Mouse (Mus musculus) stomach, embryonic 14.5 days (tissue): ENCODE measurements at regions not wholly inside any gene's neighbourhood (a gene's known extent, or its start where the extent isn't known, plus 50 kb on each side); places are given as distances from the start of the nearest gene placed in this dataset.

Source experiments
- ATAC-seq: fragments of 200-750 bp; cut with Nextera tagmentation; 2 replicates; pipeline ENCODE4 v1.8.0; 2017; ENCODE audit warnings: low read depth, moderate TSS enrichment; ENCODE audit not compliant: insufficient number of reproducible peaks, insufficient read depth, low FRiP score
- H3K27ac ChIP-seq: fragments of 300-500 bp; sonication (generic); 2 replicates; pipeline ENCODE4 v1.5.1; 2014; ENCODE audit warnings: mild to moderate bottlenecking, low read length, moderate library complexity, mixed read lengths
- H3K27me3 ChIP-seq: fragments of 300-500 bp; sonication (generic); 2 replicates; pipeline ENCODE4 v1.6.1; 2014; ENCODE audit warnings: low read length, control low read depth, mixed read lengths; ENCODE audit not compliant: control insufficient read depth, insufficient read depth
- H3K36me3 ChIP-seq: fragments of 300-500 bp; sonication (generic); 2 replicates; pipeline ENCODE4 v1.6.1; 2014; ENCODE audit warnings: mild to moderate bottlenecking, control low read depth, low read length, moderate library complexity, mixed read lengths; ENCODE audit not compliant: control insufficient read depth, insufficient read depth
- H3K4me1 ChIP-seq: fragments of 300-500 bp; sonication (generic); 2 replicates; pipeline ENCODE4 v1.6.1; 2014; ENCODE audit warnings: low read length, control low read depth, mixed read lengths; ENCODE audit not compliant: control insufficient read depth, insufficient read depth
- H3K4me2 ChIP-seq: fragments of 300-500 bp; sonication (generic); replicated peaks from 2 replicates; pipeline ENCODE4 v1.6.1; 2014; ENCODE audit warnings: low read depth, low read length, control low read depth
- H3K4me3 ChIP-seq: fragments of 300-500 bp; sonication (generic); 2 replicates; pipeline ENCODE4 v1.5.1; 2014; ENCODE audit warnings: low read depth, low read length, control low read depth
- H3K9ac ChIP-seq: fragments of 300-500 bp; sonication (generic); replicated peaks from 2 replicates; pipeline ENCODE4 v1.6.1; 2014; ENCODE audit warnings: low read depth, mild to moderate bottlenecking, control low read depth, low read length, moderate library complexity, mixed read lengths
- H3K9me3 ChIP-seq: fragments of 300-500 bp; sonication (generic); 2 replicates; pipeline ENCODE4 v1.6.1; 2016; ENCODE audit warnings: low read depth, low read length, control low read depth; ENCODE audit not compliant: control insufficient read depth
- WGBS: fragments of 180-500 bp; shearing (Covaris S2); extraction: QIAGEN DNeasy Blood & Tissue Kit; methylation state at CpG from one replicate; pipeline ENCODE4 v1.1.7; 2014; 5-methylcytosine and 5-hydroxymethylcytosine counted together

DNA sequence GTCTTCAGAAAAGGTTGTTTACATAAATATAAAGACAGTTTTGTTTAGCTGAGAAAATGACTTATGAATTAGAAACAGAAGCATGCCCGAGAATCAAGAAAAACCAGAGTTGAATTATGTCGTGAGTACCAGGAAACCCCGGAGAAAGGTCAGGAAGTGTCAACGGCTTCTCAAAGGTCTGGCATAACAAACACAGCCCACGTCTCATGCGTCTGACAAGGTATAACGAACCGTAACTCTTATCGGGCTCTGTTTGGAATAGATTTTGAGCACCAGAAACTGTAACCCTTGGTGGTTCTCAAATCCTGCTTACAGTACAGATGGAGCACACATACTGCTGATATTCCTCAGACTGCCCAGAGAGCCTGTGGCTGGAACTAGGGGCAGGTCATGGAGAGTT, 260.9 kb upstream of the Arglu1 start:
- Histone ChIP-seq H3K9me3 (no peaks in the 10 kb centered on the region; the same call in 1 of the 2 replicates), H3K36me3 (no peaks in the 10 kb centered on the region), H3K27me3 (no peaks in the 10 kb centered on the region), H3K9ac (no peak overlapping the region), H3K4me1 (peaks cover 11% of the 10 kb centered on the region; the same call in 1 of the 2 replicates), H3K4me3 (no peak overlapping the region), H3K27ac (no peak overlapping the region), H3K4me2 (no peak overlapping the region)
- WGBS, result 13% methylated on average over 9 of the region's 9 CpGs
- peak; percentile 49; the same call in 1 of the 2 replicates for ATAC-seq

DNA sequence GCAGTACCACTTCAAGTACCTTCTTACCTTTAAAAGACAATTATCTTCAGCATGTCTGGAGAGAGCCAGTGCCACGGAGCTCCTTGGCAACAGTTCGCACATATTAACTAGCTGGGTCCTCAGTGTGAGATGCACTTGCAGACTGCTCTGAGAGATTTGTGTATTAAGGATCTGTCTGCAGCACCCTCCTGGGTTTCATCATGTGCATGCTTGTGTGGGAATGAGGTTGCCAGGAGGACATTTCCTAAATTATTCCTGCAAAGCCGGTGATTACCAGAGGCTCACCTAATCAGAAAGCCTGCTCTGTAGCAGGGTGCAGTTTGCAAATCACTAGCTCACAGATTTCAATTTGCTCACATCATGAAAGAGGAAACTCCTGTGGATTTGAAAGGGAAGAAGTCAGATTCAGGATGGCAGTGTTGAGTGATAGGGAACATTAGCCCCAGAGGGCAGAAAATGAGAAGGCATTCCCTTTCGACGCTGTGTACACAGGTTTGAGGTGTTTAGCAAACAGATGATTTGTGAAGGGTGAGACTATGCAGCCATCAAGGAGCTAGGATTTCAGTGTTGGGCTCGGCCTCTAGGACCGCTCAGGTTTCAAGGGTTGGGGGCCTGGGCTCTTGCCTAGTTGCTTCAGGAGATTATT, 257.3 kb upstream of the Arglu1 start:
- Histone ChIP-seq H3K27ac (no peak overlapping the region), H3K9me3 (no peaks in the 10 kb centered on the region), H3K36me3 (no peaks in the 10 kb centered on the region), H3K4me1 (peaks cover 11% of the 10 kb centered on the region; the same call in 1 of the 2 replicates), H3K27me3 (no peaks in the 10 kb centered on the region), H3K4me3 (no peak overlapping the region), H3K9ac (no peak overlapping the region), H3K4me2 (no peak overlapping the region)
- ATAC-seq, result no peak
- 20% methylated on average over 7 of the region's 7 CpGs for WGBS

DNA sequence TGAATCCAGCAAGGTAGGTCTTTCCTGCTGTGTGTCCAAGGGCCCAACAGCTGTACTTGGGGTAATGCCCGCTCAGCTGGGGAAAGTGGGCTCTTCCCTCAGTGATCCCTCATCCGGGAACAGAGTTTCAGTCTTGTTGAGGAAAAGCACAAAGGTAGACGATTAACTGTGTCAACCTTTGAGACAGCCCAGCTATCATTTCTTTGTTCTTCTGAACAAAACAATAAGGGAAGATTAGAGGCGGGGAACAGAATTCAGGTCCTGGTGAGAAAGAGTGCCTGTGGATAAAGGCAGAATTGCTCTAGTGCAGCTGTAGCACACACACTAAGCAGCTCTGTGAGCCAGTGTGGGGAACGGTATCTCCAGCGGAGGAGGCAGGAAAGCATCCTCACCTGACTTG, 252.7 kb upstream of the Arglu1 start:
- H3K27ac ChIP-seq, result no peak overlapping the region
- no peak overlapping the region for H3K9ac ChIP-seq
- H3K4me1 ChIP-seq, result peaks cover 6% of the 10 kb centered on the region; the same call in 1 of the 2 replicates
- no peak overlapping the region for H3K4me2 ChIP-seq
- no peaks in the 10 kb centered on the region for H3K36me3 ChIP-seq
- no peak overlapping the region for H3K4me3 ChIP-seq
- no peaks in the 10 kb centered on the region for H3K9me3 ChIP-seq
- no peak for ATAC-seq
- WGBS, result 78% methylated on average over 6 of the region's 6 CpGs
- H3K27me3 ChIP-seq, result no peaks in the 10 kb centered on the region

DNA sequence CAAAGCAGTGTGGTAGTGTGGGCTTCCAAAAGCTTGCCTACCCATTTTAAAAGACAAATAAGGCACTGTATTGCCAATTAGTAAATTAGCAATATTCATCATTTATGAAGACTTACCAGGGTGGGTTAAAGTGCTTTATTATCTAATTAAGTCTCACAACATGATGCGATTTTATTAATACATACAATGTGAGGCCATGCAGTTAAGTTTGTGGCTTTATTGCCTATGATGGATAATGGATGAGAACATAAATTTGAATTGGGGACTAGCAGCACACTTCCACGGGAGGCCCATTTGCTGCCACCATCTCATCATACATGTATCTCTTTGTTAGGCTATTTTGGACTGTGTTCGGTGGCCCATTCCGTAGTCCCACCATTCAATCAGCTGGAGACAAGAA, 250.6 kb upstream of the Arglu1 start:
- H3K27ac ChIP-seq, result no peak overlapping the region
- no peaks in the 10 kb centered on the region for H3K36me3 ChIP-seq
- no peaks in the 10 kb centered on the region for H3K4me1 ChIP-seq
- no peak overlapping the region for H3K9ac ChIP-seq
- ATAC-seq, result no peak
- no peak overlapping the region for H3K4me3 ChIP-seq
- H3K27me3 ChIP-seq, result no peaks in the 10 kb centered on the region
- H3K9me3 ChIP-seq, result no peaks in the 10 kb centered on the region
- no peak overlapping the region for H3K4me2 ChIP-seq
- WGBS, result 91% methylated on average over 4 of the region's 4 CpGs

DNA sequence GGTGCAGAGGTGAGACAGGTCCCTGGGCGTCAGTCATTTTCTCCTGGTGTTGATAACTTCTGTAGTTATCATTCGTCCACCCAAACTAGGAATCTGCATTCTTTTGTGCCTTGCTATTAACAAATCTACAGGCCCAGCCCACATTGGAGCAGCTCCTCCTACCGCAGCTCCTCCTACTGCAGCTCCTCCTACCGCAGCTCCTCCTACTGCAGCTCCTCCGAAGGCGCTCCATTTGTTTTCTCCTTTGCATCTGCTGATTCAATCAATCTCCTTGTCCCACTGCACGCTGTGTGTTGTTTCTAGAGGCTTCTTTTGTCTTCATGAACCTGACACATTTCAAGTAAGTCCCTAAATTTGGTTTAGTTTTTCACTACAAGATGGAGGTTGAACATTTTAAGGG, 248.2 kb upstream of the Arglu1 start:
- no peaks in the 10 kb centered on the region for H3K27me3 ChIP-seq
- H3K9ac ChIP-seq, result no peak overlapping the region
- no peaks in the 10 kb centered on the region for H3K36me3 ChIP-seq
- no peak overlapping the region for H3K27ac ChIP-seq
- no peak overlapping the region for H3K4me3 ChIP-seq
- H3K9me3 ChIP-seq, result no peaks in the 10 kb centered on the region
- WGBS, result 78% methylated on average over 7 of the region's 7 CpGs
- no peaks in the 10 kb centered on the region for H3K4me1 ChIP-seq
- no peak overlapping the region for H3K4me2 ChIP-seq
- no peak for ATAC-seq

DNA sequence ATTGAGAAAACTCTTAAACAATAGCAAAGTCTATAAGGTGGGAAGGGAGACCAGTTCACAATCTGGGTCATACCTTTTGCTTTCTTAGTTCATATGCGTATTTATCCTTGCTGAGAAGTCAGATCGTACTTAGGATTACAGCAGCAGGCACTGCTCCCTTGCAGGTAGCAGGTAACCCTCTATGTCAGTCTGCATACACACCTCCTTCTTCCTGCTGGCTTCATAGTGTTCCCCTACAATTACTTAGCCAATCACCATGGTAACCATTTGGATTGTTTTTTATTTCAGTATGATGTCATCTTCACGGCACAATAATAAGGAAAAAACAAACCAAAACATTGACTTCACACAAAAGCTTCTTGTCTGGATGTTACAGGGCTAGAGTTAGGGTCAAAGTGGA, 242.1 kb upstream of the Arglu1 start:
- ATAC-seq, result no peak
- Histone ChIP-seq H3K4me1 (no peaks in the 10 kb centered on the region), H3K9me3 (no peaks in the 10 kb centered on the region), H3K4me2 (no peak overlapping the region), H3K9ac (no peak overlapping the region), H3K27me3 (no peaks in the 10 kb centered on the region), H3K27ac (no peak overlapping the region), H3K4me3 (no peak overlapping the region), H3K36me3 (no peaks in the 10 kb centered on the region)
- 81% methylated on average over 3 of the region's 3 CpGs for WGBS

DNA sequence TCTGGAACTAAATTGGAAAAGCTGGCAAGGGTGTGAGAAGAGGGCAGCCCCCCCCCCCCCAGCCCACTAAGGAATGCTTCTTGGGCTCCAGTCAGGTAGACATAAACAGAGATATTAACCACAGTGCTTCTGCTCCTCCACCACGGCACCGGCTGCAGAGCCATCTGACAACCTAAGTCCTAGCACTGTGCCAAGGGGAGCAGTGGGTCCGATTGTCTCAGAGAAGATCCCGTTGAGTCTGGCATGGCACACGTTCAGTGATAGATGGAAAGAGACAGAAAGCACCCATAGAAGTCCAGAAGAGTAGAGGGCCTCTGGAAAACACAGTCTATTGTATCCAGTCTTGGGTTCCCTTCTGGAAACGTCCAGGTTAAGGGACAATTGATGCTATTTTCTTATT, 241.4 kb upstream of the Arglu1 start:
- Histone ChIP-seq H3K4me3 (no peak overlapping the region), H3K9ac (no peak overlapping the region), H3K36me3 (no peaks in the 10 kb centered on the region), H3K9me3 (no peaks in the 10 kb centered on the region), H3K4me2 (no peak overlapping the region), H3K27me3 (no peaks in the 10 kb centered on the region), H3K27ac (no peak overlapping the region), H3K4me1 (no peaks in the 10 kb centered on the region)
- 58% methylated on average over 6 of the region's 6 CpGs for WGBS
- ATAC-seq, result no peak

DNA sequence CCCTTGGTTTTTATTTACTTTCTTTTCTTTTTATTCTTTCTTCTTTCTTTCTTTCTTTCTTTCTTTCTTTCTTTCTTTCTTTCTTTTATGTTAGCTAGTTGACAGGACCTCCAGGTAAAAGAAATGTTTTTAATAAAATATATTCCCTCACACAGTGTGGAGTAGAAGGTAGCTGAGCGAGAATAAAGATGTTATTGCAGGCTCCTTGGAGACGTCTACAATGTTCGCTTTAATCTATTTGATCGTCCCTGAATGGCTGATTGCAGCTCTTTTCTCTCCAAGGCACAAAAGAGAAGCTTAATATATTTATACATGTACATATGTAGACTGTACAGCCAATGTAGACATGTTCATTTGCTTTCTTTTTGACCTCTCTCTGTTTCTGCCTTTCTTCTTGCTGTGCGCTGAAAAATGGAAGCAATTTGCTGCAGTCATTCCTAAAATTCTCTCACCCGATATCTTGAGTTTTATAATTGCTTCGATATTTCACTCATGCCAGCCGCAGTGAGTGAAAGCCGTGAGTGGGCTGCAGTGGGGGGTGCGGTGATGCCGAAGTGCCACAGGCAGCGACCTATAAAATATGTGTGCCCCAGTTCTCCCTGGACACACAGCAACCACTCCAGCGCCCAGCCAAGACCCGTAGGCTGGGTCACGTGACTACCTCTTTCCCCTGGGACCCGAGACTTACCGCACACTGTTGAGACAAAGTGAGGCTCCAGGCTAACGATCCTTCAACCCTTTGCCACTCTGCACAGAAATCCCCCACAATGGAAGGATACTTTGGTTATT, 237.9 kb upstream of the Arglu1 start:
- no peaks in the 10 kb centered on the region for H3K36me3 ChIP-seq
- H3K9me3 ChIP-seq, result no peaks in the 10 kb centered on the region
- no peaks in the 10 kb centered on the region for H3K27me3 ChIP-seq
- 83% methylated on average over 18 of the region's 18 CpGs for WGBS
- no peaks in the 10 kb centered on the region for H3K4me1 ChIP-seq
- no peak overlapping the region for H3K4me3 ChIP-seq
- no peak for ATAC-seq
- no peak overlapping the region for H3K9ac ChIP-seq
- no peak overlapping the region for H3K27ac ChIP-seq
- H3K4me2 ChIP-seq, result no peak overlapping the region
